Mouse (Mus musculus): ENCODE measurements around the gene Cpne1.

- TF ChIP-seq CTCF (IDR thresholded peaks at IDR 0.05; ENCODE audit: low read depth, low read length) (no peak), POLR2A (IDR thresholded peaks at IDR 0.05; ENCODE audit: extremely low read depth, insufficient read depth, low read length) (no peak)
Measured at GRCm38 (mm10) chr2:156126992-156127391, 15.2 kb upstream of the Cpne1 start, which contains the start of gene Gm28036.
